In genomic region chr15:98806809-98807770, GRCm38 (mm10) we compare ENCODE assay signal across 7 mouse cellular contexts. TPM values are rescaled to one million over a fixed set of nuclear protein-coding genes. Genes with fewer than 3 reads are reported as not detected.
DNase-seq lines count a peak whose midpoint lies in the region; ATAC-seq and TF ChIP-seq lines count a peak whose summit lies in the region.

No protein-coding gene starts in this region.

- peak overlapping the region; percentile 60 for H3K4me2 ChIP-seq in lung, postnatal 0 days (replicated peaks; ENCODE audit: low read depth, low read length)
- H3K4me2 ChIP-seq in hindbrain, embryonic 11.5 days (replicated peaks; ENCODE audit: low read depth, low read length) = peak overlapping the region; percentile 54

- no peak overlapping the region for H3K27ac ChIP-seq in lung, postnatal 0 days (ENCODE audit: low read length)
- H3K27ac ChIP-seq in hindbrain, embryonic 11.5 days (ENCODE audit: low read depth, low read length) = no peak overlapping the region
- no peak overlapping the region for H3K27ac ChIP-seq in small intestine, adult 2 months (ENCODE audit: insufficient read depth, low read depth, low read length)

- peaks cover 76% of the 10 kb centered on the region for H3K27me3 ChIP-seq in lung, postnatal 0 days (replicated peaks; ENCODE audit: insufficient read depth, low read length)
- H3K27me3 ChIP-seq in hindbrain, embryonic 11.5 days (ENCODE audit: control insufficient read depth, insufficient read depth, low read length) = peaks cover 82% of the 10 kb centered on the region
- H3K27me3 ChIP-seq in small intestine, adult 2 months (ENCODE audit: control insufficient read depth, insufficient read depth, low read length) = peaks cover 44% of the 10 kb centered on the region

- 2% methylated on average over 50 of the region's 58 CpGs for WGBS in lung, postnatal 0 days
- WGBS in hindbrain, embryonic 11.5 days = 1% methylated on average over 54 of the region's 58 CpGs
- WGBS in small intestine, adult 2 months = 1% methylated on average over 58 of the region's 58 CpGs

- no peak for TF ChIP-seq EP300 in lung, postnatal 0 days (IDR thresholded peaks at IDR 0.05)

- H3K9ac ChIP-seq in lung, postnatal 0 days (replicated peaks; ENCODE audit: low read depth) = no peak overlapping the region
- H3K9ac ChIP-seq in hindbrain, embryonic 11.5 days (ENCODE audit: low read depth, low read length) = no peak overlapping the region

- DNase-seq in lung, postnatal 0 days (ENCODE audit: low spot score) = peak; percentile 35
- no peak for DNase-seq in lung, postnatal 36 days
- peak; percentile 53 for DNase-seq in embryo, embryonic 9.5 days (ENCODE audit: extremely low spot score)
- DNase-seq in hindbrain, embryonic 11.5 days (ENCODE audit: low spot score) = peak; percentile 56
- peak; percentile 59 for DNase-seq in liver
- DNase-seq in urinary bladder, postnatal 36 days (ENCODE audit: low spot score in 2 of 2) = no peak

- H3K4me3 ChIP-seq in lung, postnatal 0 days (ENCODE audit: low read depth, low read length) = peak overlapping the region; percentile 35
- H3K4me3 ChIP-seq in hindbrain, embryonic 11.5 days (ENCODE audit: low read depth, low read length) = peak overlapping the region; percentile 24
- H3K4me3 ChIP-seq in small intestine, adult 2 months (ENCODE audit: low read depth, low read length) = peak overlapping the region; percentile 47

- TF ChIP-seq CTCF in lung, postnatal 0 days (IDR thresholded peaks at IDR 0.05) = no peak
- TF ChIP-seq CTCF in small intestine, adult 2 months (IDR thresholded peaks at IDR 0.05; ENCODE audit: extremely low read depth, insufficient read length, insufficient replicate concordance, low read depth, low read length) = no peak

- H3K4me1 ChIP-seq in lung, postnatal 0 days (ENCODE audit: insufficient read depth, low read depth, low read length) = peaks cover 21% of the 10 kb centered on the region; the same call in 1 of the 2 replicates
- peaks cover 19% of the 10 kb centered on the region for H3K4me1 ChIP-seq in hindbrain, embryonic 11.5 days (replicated peaks; ENCODE audit: control insufficient read depth, insufficient read depth, low read length)
- peaks cover 31% of the 10 kb centered on the region for H3K4me1 ChIP-seq in small intestine, adult 2 months (ENCODE audit: control insufficient read depth, insufficient read depth, insufficient read length, low read length)

- peak; percentile 20; the same call in 1 of the 2 replicates for ATAC-seq in lung, postnatal 0 days
- ATAC-seq in hindbrain, embryonic 11.5 days (ENCODE audit: low FRiP score) = no peak

- TF ChIP-seq POLR2A in small intestine, adult 2 months (IDR thresholded peaks at IDR 0.05; ENCODE audit: low read depth, low read length) = no peak

- H3K36me3 ChIP-seq in lung, postnatal 0 days (ENCODE audit: insufficient read depth, low read length) = no peaks in the 10 kb centered on the region
- H3K36me3 ChIP-seq in hindbrain, embryonic 11.5 days (ENCODE audit: control insufficient read depth, insufficient read depth, low read length) = no peaks in the 10 kb centered on the region
- no peaks in the 10 kb centered on the region for H3K36me3 ChIP-seq in small intestine, adult 2 months (ENCODE audit: control insufficient read depth, insufficient read depth, low read length)

- no peaks in the 10 kb centered on the region for H3K9me3 ChIP-seq in lung, postnatal 0 days (ENCODE audit: low read length)
- no peaks in the 10 kb centered on the region for H3K9me3 ChIP-seq in hindbrain, embryonic 11.5 days (ENCODE audit: control insufficient read depth, low read length)

RNA-seq across cellular contexts. Expression of gene Ddn, which starts 2.2 kb away (rescaled TPM):
- 0.04 TPM in 2 replicates for polyA plus RNA-seq in lung, postnatal 0 days (2015; fragmentation: Nextera tagmentation; extraction: Ambion mirVana)
- 0.35 and 0.60 TPM in 2 replicates for polyA plus RNA-seq in hindbrain, embryonic 11.5 days (2014; fragmentation: Nextera tagmentation; extraction: Ambion mirVana)
- not detected in 2 replicates for polyA plus RNA-seq in small intestine, adult 2 months (2012; rRNA removed)

RNA-seq across cellular contexts. Expression of gene Wnt1, which starts 17.4 kb away (rescaled TPM):
- polyA plus RNA-seq in lung, postnatal 0 days (2015; fragmentation: Nextera tagmentation; extraction: Ambion mirVana) = not detected in 2 replicates
- polyA plus RNA-seq in hindbrain, embryonic 11.5 days (2014; fragmentation: Nextera tagmentation; extraction: Ambion mirVana) = 8.0 and 9.5 TPM in 2 replicates
- polyA plus RNA-seq in small intestine, adult 2 months (2012; rRNA removed) = 0.06 TPM in 1 of 2 replicates, not detected in the other

RNA-seq across cellular contexts. Expression of gene Prkag1, which starts 24.2 kb away (rescaled TPM):
- polyA plus RNA-seq in lung, postnatal 0 days (2015; fragmentation: Nextera tagmentation; extraction: Ambion mirVana) = 72.2 and 76.7 TPM in 2 replicates
- 65.9 and 70.6 TPM in 2 replicates for polyA plus RNA-seq in hindbrain, embryonic 11.5 days (2014; fragmentation: Nextera tagmentation; extraction: Ambion mirVana)
- 34.0 and 65.7 TPM in 2 replicates for polyA plus RNA-seq in small intestine, adult 2 months (2012; rRNA removed)

RNA-seq across cellular contexts. Expression of gene Wnt10b, which starts 29.1 kb away (rescaled TPM):
- polyA plus RNA-seq in lung, postnatal 0 days (2015; fragmentation: Nextera tagmentation; extraction: Ambion mirVana) = 0.13 and 0.14 TPM in 2 replicates
- 0.54 and 0.57 TPM in 2 replicates for polyA plus RNA-seq in hindbrain, embryonic 11.5 days (2014; fragmentation: Nextera tagmentation; extraction: Ambion mirVana)
- polyA plus RNA-seq in small intestine, adult 2 months (2012; rRNA removed) = 0.17 and 0.18 TPM in 2 replicates

RNA-seq across cellular contexts. Expression of gene Arf3, which starts 44.1 kb away (rescaled TPM):
- 47.1 and 56.0 TPM in 2 replicates for polyA plus RNA-seq in lung, postnatal 0 days (2015; fragmentation: Nextera tagmentation; extraction: Ambion mirVana)
- polyA plus RNA-seq in hindbrain, embryonic 11.5 days (2014; fragmentation: Nextera tagmentation; extraction: Ambion mirVana) = 32.3 and 33.2 TPM in 2 replicates
- polyA plus RNA-seq in small intestine, adult 2 months (2012; rRNA removed) = 43.3 and 104 TPM in 2 replicates

Comparison
In these comparisons a context has a peak if more than half of its experiments do, and no peak if none do; other contexts are left out.
1. DNase-seq: peak in lung, postnatal 0 days (single experiment), embryo, embryonic 9.5 days (single experiment), hindbrain, embryonic 11.5 days (single experiment) and liver (single experiment); none in lung, postnatal 36 days (single experiment) and urinary bladder, postnatal 36 days (0 of 2).
2. Peak in every context shown above with its lines, with median percentiles within 50 percentile points of each other: H3K4me3 ChIP-seq.